Mouse (Mus musculus) heart, adult 8-10 months (tissue): ENCODE measurements around the gene Slc35b4. TPM values are rescaled to one million over a fixed set of nuclear protein-coding genes. Genes with fewer than 3 reads are reported as not detected.

Experiments used
- DNase-seq: peaks from one replicate; pipeline ENCODE4 v3.0.0; 2022; ENCODE audit warnings: low spot score
- total RNA-seq, 4 experiments: library from RNA; stranded (reverse); gene quantifications; 2 replicates each; pipeline ENCODE4 v1.2.4; 2022

Gene Slc35b4
- total RNA-seq, 4 experiments from 2014 or later = 6.9 to 9.2 (median 7.6) TPM

DNA sequence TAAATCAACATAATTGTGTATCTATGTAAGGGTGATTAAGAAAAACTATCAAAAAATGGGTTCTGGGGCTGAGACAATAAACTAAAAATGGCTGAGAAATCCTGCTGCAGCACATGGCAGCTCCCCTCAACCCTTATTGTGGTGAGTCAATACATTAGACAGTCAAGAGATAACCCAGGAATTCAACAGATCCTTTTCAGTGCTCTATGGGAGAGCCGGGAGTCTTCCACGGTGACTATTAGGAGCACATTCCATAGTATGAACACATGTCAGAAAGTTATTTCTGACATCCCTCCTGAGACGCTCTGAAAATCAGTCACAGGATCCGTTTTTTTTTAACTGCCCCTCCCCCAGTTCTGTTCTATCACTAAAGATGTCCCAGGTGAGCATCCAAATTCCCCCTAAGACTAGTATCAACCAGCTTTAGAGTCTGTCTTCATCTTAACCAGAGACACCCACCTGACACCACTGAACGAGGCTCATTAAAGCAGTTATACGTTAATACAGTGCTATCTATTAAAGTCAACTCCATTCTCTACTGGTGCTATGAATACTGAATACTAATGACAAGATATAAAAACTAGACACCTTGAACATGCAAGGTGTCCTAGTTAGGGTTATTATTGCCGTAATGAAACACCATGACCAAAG is 5.9 kb downstream of the Slc35b4 start:
- no peak for DNase-seq

DNA sequence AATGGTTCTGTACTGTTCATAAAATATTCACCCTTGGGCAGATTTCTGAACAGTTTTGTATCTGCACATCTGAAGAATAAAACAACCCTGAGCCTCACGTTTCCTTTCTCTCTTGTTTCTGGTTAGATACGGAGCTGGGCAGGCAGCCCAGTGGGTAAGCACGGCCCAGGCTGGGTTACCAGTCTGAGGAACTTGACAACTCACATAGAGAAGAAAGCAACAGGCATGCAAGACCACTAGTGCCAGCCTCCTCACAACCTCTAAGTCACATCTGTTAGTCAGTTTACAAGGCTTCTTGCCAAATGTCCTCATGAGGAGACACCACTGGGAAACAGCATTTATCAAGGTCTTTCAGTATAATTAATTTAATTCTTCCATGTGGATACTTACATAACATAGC is 8.1 kb downstream of the Slc35b4 start:
- DNase-seq = no peak

- DNase-seq = no peak
These were observed 13.9 kb downstream of the Slc35b4 start for GRCm38 (mm10) chr6:34163014-34163413.

DNA sequence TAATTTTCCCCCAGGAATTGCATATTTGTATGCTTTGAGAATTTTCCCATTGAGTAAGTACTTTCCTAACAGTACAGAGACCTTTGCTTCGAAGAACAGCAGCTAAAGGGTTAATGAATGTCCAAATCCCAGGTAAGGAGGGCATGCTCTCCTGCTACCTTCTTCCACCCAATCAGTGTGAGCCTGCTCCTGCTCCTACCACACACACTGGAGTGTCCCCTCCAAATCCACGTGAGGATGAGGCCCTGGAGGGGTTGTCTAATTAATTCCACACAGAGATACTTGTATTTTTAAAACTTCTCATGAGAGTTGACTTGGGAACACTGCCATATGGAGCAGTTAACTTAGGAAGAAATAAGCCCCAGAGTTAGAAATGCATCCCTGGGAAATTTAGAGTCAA is 14.3 kb downstream of the Slc35b4 start:
- DNase-seq = no peak

DNA sequence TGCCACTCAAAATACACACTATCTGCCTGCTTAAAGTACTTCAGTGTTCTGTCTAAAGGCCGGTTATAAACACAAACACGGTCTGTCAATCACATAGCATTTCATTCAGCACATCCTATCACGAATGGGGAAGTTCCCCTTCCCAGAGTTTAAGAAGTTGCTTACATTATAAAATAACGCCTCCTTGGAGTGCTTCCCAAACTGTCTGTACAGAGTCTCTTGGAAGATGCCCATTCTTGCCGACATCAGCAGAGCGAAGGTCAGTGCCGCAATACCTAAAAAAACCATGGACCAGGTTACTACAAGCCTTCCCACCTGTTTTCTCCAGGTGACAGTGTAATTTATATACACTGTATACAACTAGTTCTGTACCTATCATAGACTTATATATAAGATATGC is 15.4 kb downstream of the Slc35b4 start:
- no peak for DNase-seq

- DNase-seq = no peak
These were observed 16.0 kb downstream of the Slc35b4 start for GRCm38 (mm10) chr6:34160816-34161310.

- no peak for DNase-seq
These were observed 16.7 kb downstream of the Slc35b4 start for GRCm38 (mm10) chr6:34159998-34160815.

DNA sequence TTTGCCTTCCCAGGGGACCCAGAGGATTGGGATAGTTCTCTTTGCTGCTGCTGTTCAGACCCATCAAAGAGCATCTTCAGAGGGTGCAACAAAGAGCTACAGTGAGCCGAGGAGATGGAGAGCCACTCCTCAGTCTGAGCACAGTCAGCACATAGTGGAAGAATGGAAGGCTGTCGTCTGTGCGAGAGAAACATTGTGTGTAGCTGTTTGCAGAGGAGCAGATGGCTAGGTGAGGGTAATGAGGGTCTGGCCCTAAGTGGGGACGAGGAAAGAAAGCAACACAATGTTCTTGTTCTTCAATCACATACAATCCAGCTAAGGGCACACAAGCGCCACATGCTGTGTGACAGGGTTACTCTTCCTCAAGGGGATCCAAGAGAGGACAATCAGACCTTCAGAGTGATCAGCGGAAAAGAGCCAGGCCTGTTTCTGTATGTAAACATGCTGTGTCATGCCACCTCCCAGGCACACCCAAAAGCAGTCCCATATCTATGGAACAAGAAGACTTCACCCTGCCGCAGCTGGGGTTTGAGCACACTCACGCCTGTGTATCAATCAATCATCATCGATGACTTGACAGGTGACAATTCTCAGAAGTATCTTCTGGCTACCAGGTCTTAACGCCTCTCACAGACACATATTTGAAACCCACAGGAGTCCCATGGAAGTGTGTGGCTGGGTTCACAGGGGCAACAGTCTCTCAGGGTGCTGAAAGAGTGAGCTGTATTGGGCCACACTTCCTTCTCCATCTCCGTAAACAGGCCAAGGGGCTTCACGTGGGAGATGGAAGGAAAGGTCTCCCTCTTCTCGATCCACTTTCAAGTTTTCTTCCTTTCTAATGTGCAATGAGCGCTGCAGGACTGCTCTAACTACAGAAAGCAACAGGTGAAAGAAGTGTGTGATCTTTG is 19.8 kb downstream of the Slc35b4 start:
- no peak for DNase-seq

DNA sequence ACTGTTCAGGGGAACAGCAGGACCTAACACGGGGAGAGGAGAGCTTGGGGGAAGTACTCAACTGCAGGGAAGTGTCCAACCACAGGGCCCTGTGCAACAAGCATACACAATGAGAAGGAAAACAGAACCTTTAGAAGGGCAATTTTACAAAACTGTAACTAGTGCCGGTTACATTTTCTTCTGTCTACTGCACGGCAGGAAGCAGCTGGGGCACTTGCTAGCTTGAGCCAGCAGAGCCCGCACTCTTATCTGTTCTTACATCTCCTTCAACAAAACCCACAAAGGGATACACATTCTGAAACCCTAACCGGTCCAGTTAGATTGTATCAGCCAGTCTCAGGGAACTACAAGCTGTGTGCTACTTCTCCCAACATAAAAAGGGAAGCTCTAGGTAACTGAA is 20.9 kb downstream of the Slc35b4 start:
- DNase-seq = no peak

DNA sequence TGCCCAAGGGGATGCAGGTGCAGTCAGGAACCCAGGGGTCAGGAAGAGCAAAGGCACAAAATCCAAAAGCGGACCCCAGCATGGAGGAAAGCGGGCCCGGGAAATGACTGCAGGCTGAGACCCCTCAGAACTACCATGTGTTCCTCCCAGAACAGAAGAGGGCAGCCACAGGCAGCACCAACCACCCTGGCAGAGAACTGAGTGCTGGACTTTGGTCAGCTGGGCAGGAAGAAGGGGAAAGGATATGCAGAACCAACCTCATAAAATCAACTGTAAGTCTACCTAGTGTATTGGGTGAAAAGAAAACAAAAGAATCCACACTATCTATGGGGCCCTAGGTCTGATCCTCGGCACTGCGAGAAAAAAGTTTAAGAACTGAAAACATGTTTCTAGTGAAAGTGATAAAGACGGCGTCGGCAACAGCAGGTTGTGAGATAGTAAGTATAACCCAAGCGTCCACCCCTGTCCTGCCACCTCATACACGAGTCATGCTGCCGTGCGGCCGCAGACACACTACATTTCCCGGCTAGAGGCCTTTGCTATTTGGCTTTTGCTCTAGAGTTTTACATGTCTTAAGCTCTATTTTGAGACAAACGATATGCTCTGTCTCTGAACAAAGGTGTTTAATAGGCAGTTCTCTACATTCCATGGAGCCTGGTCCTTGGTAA is 21.6 kb downstream of the Slc35b4 start:
- DNase-seq = no peak

- no peak for DNase-seq
These were observed 22.7 kb downstream of the Slc35b4 start for GRCm38 (mm10) chr6:34154202-34154601.

- DNase-seq = no peak
These were observed 23.6 kb downstream of the Slc35b4 start for GRCm38 (mm10) chr6:34153069-34154052.

DNA sequence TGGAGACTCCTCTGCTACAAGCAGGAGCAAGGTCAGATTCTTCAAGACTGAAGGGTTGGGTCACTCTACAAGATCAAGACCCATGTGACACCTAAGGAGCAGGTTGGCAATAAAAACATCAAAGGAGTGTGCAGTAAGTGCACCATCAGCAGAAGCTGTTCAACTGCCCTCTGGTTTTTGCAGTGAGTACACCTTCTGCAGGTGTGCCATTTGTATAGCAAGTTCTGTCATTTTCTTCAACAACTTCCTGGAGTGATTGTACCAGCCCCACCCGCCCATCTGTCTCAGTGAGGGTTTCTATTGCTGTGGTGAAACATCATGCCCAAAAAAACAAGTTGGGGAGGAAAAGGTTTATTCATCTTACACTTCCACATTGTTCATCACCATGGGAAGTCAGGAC is 27.1 kb downstream of the Slc35b4 start:
- DNase-seq = no peak

- DNase-seq = no peak
These were observed 27.8 kb downstream of the Slc35b4 start for GRCm38 (mm10) chr6:34149066-34149465.

DNA sequence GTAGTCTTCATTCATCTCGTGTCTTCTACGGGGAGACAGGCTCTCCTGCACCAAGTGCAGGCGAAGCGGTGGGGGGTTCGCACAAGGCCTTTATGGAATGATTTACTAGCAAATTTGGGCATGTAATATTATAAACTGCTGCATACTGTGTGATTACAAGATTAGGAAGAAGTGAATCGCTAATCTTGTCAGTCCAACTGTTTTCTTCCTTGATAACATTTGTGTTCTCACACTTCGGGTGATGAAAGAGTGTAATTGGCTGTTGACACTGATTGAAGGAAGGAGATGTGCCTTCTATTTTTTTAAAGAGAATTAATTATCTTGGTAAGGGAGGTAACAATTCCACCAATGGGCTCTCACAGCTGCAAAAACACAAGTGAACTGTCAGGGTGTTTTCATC is 28.3 kb downstream of the Slc35b4 start:
- no peak for DNase-seq

GRCm38 (mm10) chr6:34148021-34148420 is 28.9 kb downstream of the Slc35b4 start:
- no peak for DNase-seq

GRCm38 (mm10) chr6:34146042-34146441 is 30.9 kb downstream of the Slc35b4 start:
- no peak for DNase-seq

DNA sequence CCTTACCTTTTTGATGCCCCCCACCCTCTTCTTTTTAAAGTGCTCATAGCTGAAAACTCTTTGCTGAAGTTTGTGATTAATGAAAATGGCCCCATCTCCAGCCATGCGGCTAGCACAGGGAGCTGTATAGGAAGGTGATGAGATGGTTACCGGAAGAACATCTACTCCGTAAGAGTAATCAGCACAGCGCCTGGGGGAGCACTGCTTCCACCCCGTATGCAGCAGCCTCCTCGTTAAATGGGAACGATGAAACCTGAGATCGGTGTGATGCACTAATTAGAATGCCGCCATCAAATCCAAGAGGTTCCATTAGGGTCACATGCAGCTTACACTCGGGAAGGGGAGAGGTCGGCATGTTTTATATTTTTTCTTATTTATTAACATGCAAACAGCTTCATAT is 34.0 kb downstream of the Slc35b4 start:
- DNase-seq = no peak

DNA sequence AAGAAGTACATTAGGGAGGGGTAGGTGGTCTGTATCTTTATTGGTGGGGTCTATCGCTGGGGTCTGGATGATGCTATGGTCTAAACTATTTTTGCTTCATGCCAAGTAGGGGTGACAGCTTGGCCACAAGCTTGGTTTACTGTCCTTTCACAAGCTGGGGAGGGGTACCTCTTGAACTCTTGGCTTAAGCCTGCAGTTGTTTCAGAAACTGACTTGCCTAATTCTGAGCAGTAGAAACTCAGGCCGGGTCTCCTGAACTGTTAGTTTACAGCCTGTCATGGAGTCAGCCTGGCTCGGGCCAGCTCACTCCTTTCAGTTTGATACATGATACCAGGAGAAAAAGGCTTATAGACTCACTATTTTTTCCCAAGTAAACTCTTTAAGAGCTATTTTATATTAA is 38.5 kb downstream of the Slc35b4 start:
- no peak for DNase-seq

GRCm38 (mm10) chr6:34132391-34132790 is 44.5 kb downstream of the Slc35b4 start:
- no peak for DNase-seq
